Mouse (Mus musculus): ENCODE data around the gene Tmem141. TPM values are rescaled to one million over a fixed set of nuclear protein-coding genes. Genes with fewer than 3 reads are reported as not detected.

Gene Tmem141
- total and polyA plus RNA-seq, 3 experiments = 23.2 to 35.5 (median 27.1) TPM

DNA sequence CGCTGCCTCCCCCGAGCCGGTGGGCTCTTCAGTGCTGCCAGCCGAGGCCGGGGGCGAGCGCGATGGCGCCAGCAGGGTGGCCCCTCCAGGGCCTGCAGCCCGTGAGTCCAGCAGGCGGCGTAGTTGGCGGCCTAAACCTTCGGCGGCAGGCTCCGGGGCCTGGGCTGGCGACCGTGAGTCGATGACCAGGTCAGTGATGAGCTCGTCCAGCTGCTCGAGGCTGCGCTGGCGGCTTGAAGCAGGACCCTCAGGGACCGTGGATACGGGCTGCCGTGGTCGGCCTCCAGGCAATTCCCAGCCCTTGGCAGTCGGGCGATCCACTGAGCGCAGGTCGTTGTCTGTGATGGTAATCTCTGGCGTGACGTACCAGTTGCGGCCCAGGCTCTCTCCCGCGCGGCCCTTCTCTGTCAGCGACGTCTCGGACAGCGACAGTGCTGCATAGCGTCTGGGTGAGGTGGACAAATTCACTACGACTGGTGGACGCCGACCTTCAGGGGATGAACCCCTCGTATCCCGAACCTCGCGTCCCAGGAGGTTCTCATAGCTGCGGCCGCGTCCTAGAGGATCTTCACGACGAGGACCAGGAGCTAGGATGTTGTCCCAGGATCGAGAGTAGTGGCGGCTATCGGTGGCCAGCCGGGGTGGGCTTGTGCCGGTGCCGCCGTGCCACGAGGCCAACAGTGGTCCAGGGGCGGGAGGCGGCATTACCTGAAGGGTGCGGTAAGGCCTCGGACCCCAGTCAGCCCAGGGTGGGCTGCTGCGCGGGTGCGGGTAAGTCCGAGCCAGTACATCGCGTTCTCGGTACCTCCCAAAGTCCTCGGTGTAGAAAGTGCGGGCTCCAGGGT, 43.6 kb downstream of the Tmem141 start:
- DNase-seq = no peak

- no peak for DNase-seq
Observed at GRCm38 (mm10) chr2:25576965-25577891, 44.6 kb downstream of the Tmem141 start.

DNA sequence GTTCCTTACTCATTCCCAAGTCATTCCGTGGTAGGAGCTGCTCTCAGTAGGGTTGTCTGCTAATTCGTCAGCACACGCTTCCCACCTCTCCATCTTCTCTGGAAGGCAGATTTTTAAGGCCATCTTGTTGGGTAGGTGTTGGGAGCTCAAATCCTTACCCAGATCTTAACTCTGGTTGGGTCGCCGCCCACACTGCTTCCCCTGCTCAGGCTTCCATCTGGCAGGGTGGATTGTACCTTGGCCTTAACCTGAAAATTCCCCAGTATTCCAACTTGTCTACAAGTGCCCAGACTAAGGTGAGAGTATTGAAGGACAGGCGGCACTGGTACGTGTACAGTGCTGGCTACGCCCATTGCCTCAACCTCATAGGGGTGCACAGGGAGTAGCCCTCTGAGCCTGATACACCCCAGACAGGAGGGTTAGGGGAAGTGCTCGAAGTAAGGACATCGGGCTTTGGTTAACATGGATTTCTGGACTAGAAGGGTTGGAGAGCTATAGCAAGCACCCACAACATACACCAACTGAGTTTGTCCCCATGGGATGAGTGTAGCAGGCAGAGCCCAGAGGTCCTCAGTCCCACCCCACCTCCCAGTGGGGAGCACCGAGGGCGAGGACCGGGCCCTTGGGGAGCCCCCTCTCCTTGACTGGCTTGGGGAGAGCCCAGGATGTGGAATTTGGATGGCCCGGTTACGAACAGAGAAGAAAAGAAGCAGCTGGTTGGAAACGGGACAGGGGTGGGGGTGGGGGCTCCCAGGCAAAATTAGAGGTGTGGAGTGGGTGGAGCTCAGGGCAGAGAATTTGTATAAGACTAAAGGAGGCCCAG, 45.6 kb downstream of the Tmem141 start:
- no peak for DNase-seq

DNA sequence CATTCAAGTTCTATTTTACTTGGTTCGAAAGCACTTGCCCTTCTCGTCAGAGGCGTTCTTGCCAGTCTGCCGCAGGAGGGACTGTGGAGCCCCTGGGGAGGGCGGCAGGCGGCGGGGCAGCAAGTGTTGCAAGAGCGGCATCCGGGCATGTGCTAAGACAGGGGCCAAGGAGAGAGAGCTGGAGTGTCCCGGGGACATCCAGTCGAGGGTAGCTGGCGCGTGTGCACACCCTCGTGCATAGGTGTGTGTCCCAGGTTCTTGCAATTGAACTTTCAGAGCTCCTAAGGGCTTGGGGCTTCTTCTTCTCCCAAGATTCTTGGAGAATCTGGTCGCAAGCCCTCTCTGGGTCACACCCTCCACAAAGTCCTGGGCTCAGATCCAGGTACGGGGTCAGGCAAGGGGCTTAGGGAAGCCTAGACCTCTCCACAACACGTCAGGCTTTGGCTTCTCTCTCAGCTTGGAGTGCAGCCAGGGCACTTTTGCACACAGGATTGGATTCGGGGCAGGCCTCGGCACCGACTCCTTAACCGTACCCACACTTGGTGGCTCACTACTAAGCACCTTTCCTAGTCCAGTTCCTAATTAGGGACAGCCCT, 46.3 kb downstream of the Tmem141 start:
- DNase-seq = peak; percentile 62

GRCm38 (mm10) chr2:25574579-25575431, 47.0 kb downstream of the Tmem141 start, which contains the start of the genes Mamdc4 and Phpt1:
TSS of gene Mamdc4 (minus strand) at chr2:25574845.
TSS of gene Phpt1 (minus strand) at chr2:25575224.
- peak; percentile 98 for DNase-seq

- no peak for DNase-seq
Observed at GRCm38 (mm10) chr2:25574136-25574535, 47.7 kb downstream of the Tmem141 start.

- no peak for DNase-seq
Observed at GRCm38 (mm10) chr2:25573068-25573467, 48.7 kb downstream of the Tmem141 start.

DNA sequence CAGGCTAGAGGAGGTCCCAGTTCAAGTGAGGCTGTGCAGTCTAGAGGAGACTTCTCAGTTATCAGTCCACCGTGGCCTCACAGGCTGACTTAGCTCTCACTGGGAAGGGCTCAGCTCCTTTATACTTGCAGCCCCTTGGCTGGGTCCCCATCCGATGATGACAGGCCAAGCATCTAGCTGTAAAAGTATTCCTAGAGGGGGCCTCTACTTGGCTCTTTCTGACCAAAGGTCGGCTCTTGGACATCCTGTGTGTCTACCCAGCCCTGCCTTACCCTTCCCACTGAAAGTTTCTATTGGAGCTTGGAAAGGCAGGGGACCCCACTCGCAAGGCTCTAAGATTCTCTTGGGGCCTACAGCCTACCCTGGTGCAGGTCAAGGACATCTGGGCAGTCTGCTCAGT, 50.6 kb downstream of the Tmem141 start:
- no peak for DNase-seq

Other genes starting within 250 kb of the Tmem141 start
Only the 30 nearest of the 33 such genes appear.
- 100 to 1,000 TPM; 128 to 145 TPM for gene Npdc1, start 222.7 kb downstream of the Tmem141 start, total RNA-seq (2021)
- gene Npdc1, start 222.7 kb downstream of the Tmem141 start, polyA plus RNA-seq (2012; rRNA removed) = 685 and 775 TPM in 2 replicates
- gene Fut7, start 198.7 kb downstream of the Tmem141 start, total RNA-seq (2021) = under 1 TPM in 1 of 2 experiments, not detected in 1; 0.24 TPM
- gene Fut7, start 198.7 kb downstream of the Tmem141 start, polyA plus RNA-seq (2012; rRNA removed) = 0.10 and 0.40 TPM in 2 replicates
- gene Abca2, start 193.3 kb downstream of the Tmem141 start, total RNA-seq (2021) = 10 to 100 TPM; 32.1 to 42.7 TPM
- 86.8 and 118 TPM in 2 replicates for gene Abca2, start 193.3 kb downstream of the Tmem141 start, polyA plus RNA-seq (2012; rRNA removed)
- under 1 TPM in 1 of 2 experiments, not detected in 1; 0.66 TPM for gene Clic3, start 165.2 kb downstream of the Tmem141 start, total RNA-seq (2021)
- gene Clic3, start 165.2 kb downstream of the Tmem141 start, polyA plus RNA-seq (2012; rRNA removed) = 1.6 and 3.4 TPM in 2 replicates
- gene Paxx, start 160.9 kb downstream of the Tmem141 start, total RNA-seq (2021) = 10 to 100 TPM; 33.3 to 35.2 TPM
- 85.9 and 124 TPM in 2 replicates for gene Paxx, start 160.9 kb downstream of the Tmem141 start, polyA plus RNA-seq (2012; rRNA removed)
- gene Ptgds, start 152.0 kb downstream of the Tmem141 start, total RNA-seq (2021) = 1 to 10 TPM; 2.5 to 2.7 TPM
- gene Ptgds, start 152.0 kb downstream of the Tmem141 start, polyA plus RNA-seq (2012; rRNA removed) = 4.9 and 5.6 TPM in 2 replicates
- gene Lcn12, start 128.1 kb downstream of the Tmem141 start, total RNA-seq (2021) = not detected
- not detected in 2 replicates for gene Lcn12, start 128.1 kb downstream of the Tmem141 start, polyA plus RNA-seq (2012; rRNA removed)
- 10 to 100 TPM; 83.9 to 89.5 TPM for gene Fbxw5, start 121.3 kb downstream of the Tmem141 start, total RNA-seq (2021)
- gene Fbxw5, start 121.3 kb downstream of the Tmem141 start, polyA plus RNA-seq (2012; rRNA removed) = 34.4 and 64.3 TPM in 2 replicates
- gene C8g, start 120.3 kb downstream of the Tmem141 start, total RNA-seq (2021) = 1 to 10 TPM; 1.5 to 2.0 TPM
- gene C8g, start 120.3 kb downstream of the Tmem141 start, polyA plus RNA-seq (2012; rRNA removed) = 2.7 and 3.0 TPM in 2 replicates
- gene Traf2, start 75.1 kb downstream of the Tmem141 start, total RNA-seq (2021) = 10 to 100 TPM; 22.3 to 29.0 TPM
- gene Traf2, start 75.1 kb downstream of the Tmem141 start, polyA plus RNA-seq (2012; rRNA removed) = 11.1 and 12.7 TPM in 2 replicates
- 100 to 1,000 TPM; 307 to 329 TPM for gene Edf1, start 64.2 kb downstream of the Tmem141 start, total RNA-seq (2021)
- 127 and 140 TPM in 2 replicates for gene Edf1, start 64.2 kb downstream of the Tmem141 start, polyA plus RNA-seq (2012; rRNA removed)
- 1 to 10 TPM; 2.3 to 7.4 TPM for gene Mamdc4, start 47.2 kb downstream of the Tmem141 start, total RNA-seq (2021)
- gene Mamdc4, start 47.2 kb downstream of the Tmem141 start, polyA plus RNA-seq (2012; rRNA removed) = 4.2 and 8.8 TPM in 2 replicates
- gene Phpt1, start 46.8 kb downstream of the Tmem141 start, total RNA-seq (2021) = 10 to 100 TPM; 53.5 to 54.1 TPM
- gene Phpt1, start 46.8 kb downstream of the Tmem141 start, polyA plus RNA-seq (2012; rRNA removed) = 36.7 and 53.4 TPM in 2 replicates
- gene Ajm1, start 40.2 kb downstream of the Tmem141 start, total RNA-seq (2021) = 1 to 10 TPM; 1.4 to 2.1 TPM
- gene Ajm1, start 40.2 kb downstream of the Tmem141 start, polyA plus RNA-seq (2012; rRNA removed) = 10.5 and 13.5 TPM in 2 replicates
- gene Rabl6, start 13.5 kb downstream of the Tmem141 start, total RNA-seq (2021) = 10 to 100 TPM; 86.4 to 96.9 TPM
- gene Rabl6, start 13.5 kb downstream of the Tmem141 start, polyA plus RNA-seq (2012; rRNA removed) = 139 and 150 TPM in 2 replicates
- not detected for gene Ccdc183, start 4.3 kb downstream of the Tmem141 start, total RNA-seq (2021)
- not detected in 2 replicates for gene Ccdc183, start 4.3 kb downstream of the Tmem141 start, polyA plus RNA-seq (2012; rRNA removed)
- 10 to 100 TPM in 1 of 2 experiments, 1 to 10 TPM in 1; 4.6 to 10.1 TPM for gene Fcna, start 6.0 kb upstream of the Tmem141 start, total RNA-seq (2021)
- gene Fcna, start 6.0 kb upstream of the Tmem141 start, polyA plus RNA-seq (2012; rRNA removed) = 2.4 and 4.4 TPM in 2 replicates
- gene Lcn8, start 31.1 kb upstream of the Tmem141 start, total RNA-seq (2021) = not detected
- not detected in 2 replicates for gene Lcn8, start 31.1 kb upstream of the Tmem141 start, polyA plus RNA-seq (2012; rRNA removed)
- not detected for gene Lcn5, start 35.9 kb upstream of the Tmem141 start, total RNA-seq (2021)
- not detected in 2 replicates for gene Lcn5, start 35.9 kb upstream of the Tmem141 start, polyA plus RNA-seq (2012; rRNA removed)
- not detected for gene Lcn6, start 54.8 kb upstream of the Tmem141 start, total RNA-seq (2021)
- not detected in 2 replicates for gene Lcn6, start 54.8 kb upstream of the Tmem141 start, polyA plus RNA-seq (2012; rRNA removed)
- not detected for gene Lcn10, start 60.7 kb upstream of the Tmem141 start, total RNA-seq (2021)
- not detected in 2 replicates for gene Lcn10, start 60.7 kb upstream of the Tmem141 start, polyA plus RNA-seq (2012; rRNA removed)
- 1 to 10 TPM in 1 of 2 experiments, under 1 TPM in 1; 0.41 to 1.8 TPM for gene Obp2a, start 78.0 kb upstream of the Tmem141 start, total RNA-seq (2021)
- gene Obp2a, start 78.0 kb upstream of the Tmem141 start, polyA plus RNA-seq (2012; rRNA removed) = 4.8 and 6.2 TPM in 2 replicates
- 10 to 100 TPM; 36.7 to 46.1 TPM for gene Bmyc, start 84.7 kb upstream of the Tmem141 start, total RNA-seq (2021)
- 134 and 139 TPM in 2 replicates for gene Bmyc, start 84.7 kb upstream of the Tmem141 start, polyA plus RNA-seq (2012; rRNA removed)
- gene Obp2b, start 115.0 kb upstream of the Tmem141 start, total RNA-seq (2021) = not detected
- not detected in 2 replicates for gene Obp2b, start 115.0 kb upstream of the Tmem141 start, polyA plus RNA-seq (2012; rRNA removed)
- gene Lcn3, start 143.6 kb upstream of the Tmem141 start, total RNA-seq (2021) = not detected
- gene Lcn3, start 143.6 kb upstream of the Tmem141 start, polyA plus RNA-seq (2012; rRNA removed) = not detected in 2 replicates
- gene Lcn11, start 155.0 kb upstream of the Tmem141 start, total RNA-seq (2021) = not detected
- not detected in 2 replicates for gene Lcn11, start 155.0 kb upstream of the Tmem141 start, polyA plus RNA-seq (2012; rRNA removed)
- not detected for gene Gm13539, start 160.3 kb upstream of the Tmem141 start, total RNA-seq (2021)
- not detected in 2 replicates for gene Gm13539, start 160.3 kb upstream of the Tmem141 start, polyA plus RNA-seq (2012; rRNA removed)
- gene Glt6d1, start 193.8 kb upstream of the Tmem141 start, total RNA-seq (2021) = not detected
- gene Glt6d1, start 193.8 kb upstream of the Tmem141 start, polyA plus RNA-seq (2012; rRNA removed) = not detected in 2 replicates
- not detected for gene Lcn9, start 201.1 kb upstream of the Tmem141 start, total RNA-seq (2021)
- not detected in 2 replicates for gene Lcn9, start 201.1 kb upstream of the Tmem141 start, polyA plus RNA-seq (2012; rRNA removed)
- gene Sohlh1, start 225.2 kb upstream of the Tmem141 start, total RNA-seq (2021) = not detected
- gene Sohlh1, start 225.2 kb upstream of the Tmem141 start, polyA plus RNA-seq (2012; rRNA removed) = not detected in 2 replicates

Data from adrenal gland, adult 2 months (tissue).